8 mouse cellular contexts compared by ENCODE assay signal in genomic region chr19:5069486-5069885, GRCm38 (mm10). TPM values are rescaled to one million over a fixed set of nuclear protein-coding genes. Genes with fewer than 3 reads are reported as not detected.
DNase-seq lines count a peak whose midpoint lies in the region; ATAC-seq and TF ChIP-seq lines count a peak whose summit lies in the region.
"Had no signal": no experiment of that assay in that cellular context is flagged by ENCODE, and none has a peak within 500 bp of the region (broad histone marks: within the 10 kb centered on the region; RNA-seq: fewer than 3 reads in every experiment).

No protein-coding gene starts in this region.

- ATAC-seq in heart, postnatal 0 days (ENCODE audit: insufficient read depth, low read depth) = no peak
- ATAC-seq in embryonic facial prominence, embryonic 11.5 days (replicated peaks; ENCODE audit: insufficient number of reproducible peaks, low FRiP score, low TSS enrichment, low read depth) = no peak
- no peak for ATAC-seq in embryonic facial prominence, embryonic 15.5 days (ENCODE audit: insufficient number of reproducible peaks, low FRiP score, low TSS enrichment, low read depth)
- no peak for ATAC-seq in limb, embryonic 13.5 days (ENCODE audit: low FRiP score, low read depth)

- DNase-seq in heart, postnatal 0 days (ENCODE audit: low spot score) = no peak
- no peak for DNase-seq in heart, postnatal 25 days (ENCODE audit: low spot score)
- DNase-seq in embryonic facial prominence, embryonic 11.5 days (ENCODE audit: low spot score) = no peak
- no peak for DNase-seq in c-Kit-positive CD71-positive TER-119-positive erythroid progenitor cells, embryonic 14.5 days (ENCODE audit: low spot score)
- DNase-seq in layer of hippocampus, adult 9-10 months (ENCODE audit: low spot score) = no peak
- DNase-seq: lung, postnatal 4 days had no signal

- H3K4me2 ChIP-seq in heart, postnatal 0 days (ENCODE audit: low read depth, low read length) = peak overlapping the region; percentile 89
- H3K4me2 ChIP-seq in embryonic facial prominence, embryonic 11.5 days (ENCODE audit: low read depth, low read length) = peak overlapping the region; percentile 97
- peak overlapping the region; percentile 82 for H3K4me2 ChIP-seq in embryonic facial prominence, embryonic 15.5 days (replicated peaks)
- peak overlapping the region; percentile 97 for H3K4me2 ChIP-seq in limb, embryonic 13.5 days (replicated peaks)

- H3K4me3 ChIP-seq in heart, postnatal 0 days (ENCODE audit: low read depth, low read length) = 0 out of 2 replicates have a peak overlapping the region, but pooled peaks have one; percentile 53
- 0 out of 2 replicates have a peak overlapping the region, but pooled peaks have one; percentile 60 for H3K4me3 ChIP-seq in embryonic facial prominence, embryonic 11.5 days (ENCODE audit: low read depth, low read length)
- H3K4me3 ChIP-seq in embryonic facial prominence, embryonic 15.5 days (replicated peaks) = peak overlapping the region; percentile 70
- peak overlapping the region; percentile 71 for H3K4me3 ChIP-seq in limb, embryonic 13.5 days

- H3K27ac ChIP-seq in heart, postnatal 0 days (ENCODE audit: low read depth) = no peak overlapping the region
- no peak overlapping the region for H3K27ac ChIP-seq in embryonic facial prominence, embryonic 11.5 days (replicated peaks; ENCODE audit: low read depth, low read length)
- H3K27ac ChIP-seq in embryonic facial prominence, embryonic 15.5 days (replicated peaks) = peak overlapping the region; percentile 98
- H3K27ac ChIP-seq in limb, embryonic 13.5 days = peak overlapping the region; percentile 98; the same call in 1 of the 2 replicates

- TF ChIP-seq CTCF in heart, postnatal 0 days (IDR thresholded peaks at IDR 0.05; ENCODE audit: low read depth) = no peak

- H3K4me1 ChIP-seq in heart, postnatal 0 days (ENCODE audit: control insufficient read depth, insufficient read depth) = peaks cover 21% of the 10 kb centered on the region
- H3K4me1 ChIP-seq in embryonic facial prominence, embryonic 11.5 days (ENCODE audit: control insufficient read depth, insufficient read depth, low read length) = peaks cover 20% of the 10 kb centered on the region
- H3K4me1 ChIP-seq in embryonic facial prominence, embryonic 15.5 days = peaks cover 74% of the 10 kb centered on the region
- peaks cover 61% of the 10 kb centered on the region for H3K4me1 ChIP-seq in limb, embryonic 13.5 days

- intact Hi-C loops in heart, postnatal 25 days (cut with DNase I) = no loop called here

- no peak for TF ChIP-seq EP300 in heart, postnatal 0 days (IDR thresholded peaks at IDR 0.05; ENCODE audit: low read depth)

- H3K9me3 ChIP-seq in heart, postnatal 0 days (replicated peaks; ENCODE audit: control insufficient read depth, low read length) = no peaks in the 10 kb centered on the region
- H3K9me3 ChIP-seq in embryonic facial prominence, embryonic 11.5 days (replicated peaks; ENCODE audit: control insufficient read depth, low read length) = no peaks in the 10 kb centered on the region
- no peaks in the 10 kb centered on the region for H3K9me3 ChIP-seq in embryonic facial prominence, embryonic 15.5 days (replicated peaks)
- H3K9me3 ChIP-seq in limb, embryonic 13.5 days = no peaks in the 10 kb centered on the region

- H3K27me3 ChIP-seq in heart, postnatal 0 days (ENCODE audit: control insufficient read depth, insufficient read depth, low read length) = peaks cover 38% of the 10 kb centered on the region
- peaks cover 3% of the 10 kb centered on the region for H3K27me3 ChIP-seq in embryonic facial prominence, embryonic 11.5 days (ENCODE audit: control insufficient read depth, insufficient read depth, low read length)
- peaks cover 6% of the 10 kb centered on the region for H3K27me3 ChIP-seq in embryonic facial prominence, embryonic 15.5 days
- no peaks in the 10 kb centered on the region; the same call in 1 of the 2 replicates for H3K27me3 ChIP-seq in limb, embryonic 13.5 days

- H3K36me3 ChIP-seq in heart, postnatal 0 days (replicated peaks; ENCODE audit: control insufficient read depth, insufficient read depth, low read length) = no peaks in the 10 kb centered on the region
- H3K36me3 ChIP-seq in embryonic facial prominence, embryonic 11.5 days (replicated peaks; ENCODE audit: control insufficient read depth, insufficient read depth, low read depth, low read length) = no peaks in the 10 kb centered on the region
- H3K36me3 ChIP-seq in embryonic facial prominence, embryonic 15.5 days = no peaks in the 10 kb centered on the region
- no peaks in the 10 kb centered on the region for H3K36me3 ChIP-seq in limb, embryonic 13.5 days

- H3K9ac ChIP-seq in heart, postnatal 0 days (replicated peaks; ENCODE audit: low read depth, low read length) = no peak overlapping the region
- H3K9ac ChIP-seq in embryonic facial prominence, embryonic 11.5 days (replicated peaks; ENCODE audit: low read length) = no peak overlapping the region
- peak overlapping the region; percentile 88 for H3K9ac ChIP-seq in embryonic facial prominence, embryonic 15.5 days
- H3K9ac ChIP-seq in limb, embryonic 13.5 days = peak overlapping the region; percentile 91

- 85% methylated on average over 5 of the region's 5 CpGs for WGBS in heart, postnatal 0 days
- 79% methylated on average over 5 of the region's 5 CpGs for WGBS in embryonic facial prominence, embryonic 11.5 days
- 73% methylated on average over 5 of the region's 5 CpGs for WGBS in embryonic facial prominence, embryonic 15.5 days
- WGBS in limb, embryonic 13.5 days = 68% methylated on average over 5 of the region's 5 CpGs

RNA-seq across cellular contexts. Expression of gene Cd248, which starts 1.6 kb away (rescaled TPM):
- 19.8 and 24.4 TPM in 2 replicates for total RNA-seq in heart, postnatal 0 days (2014; rRNA removed; ENCODE audit: low replicate concordance)
- polyA plus RNA-seq in heart, postnatal 0 days (2015; fragmentation: Nextera tagmentation; extraction: Ambion mirVana) = 7.8 and 8.8 TPM in 2 replicates
- total RNA-seq in heart, postnatal 25 days (2021) = 10 to 100 TPM; 15.3 to 16.1 TPM
- polyA plus RNA-seq in embryonic facial prominence, embryonic 11.5 days (2014; fragmentation: Nextera tagmentation; extraction: Ambion mirVana) = 43.1 and 48.4 TPM in 2 replicates
- polyA plus RNA-seq in embryonic facial prominence, embryonic 15.5 days (2015; fragmentation: Nextera tagmentation; extraction: Ambion mirVana) = 131 and 158 TPM in 2 replicates
- 58.8 and 64.8 TPM in 2 replicates for polyA plus RNA-seq in limb, embryonic 13.5 days (2015; fragmentation: Nextera tagmentation; extraction: Ambion mirVana)

RNA-seq across cellular contexts. Expression of gene Tmem151a, which starts 15.8 kb away (rescaled TPM):
- 2.6 and 4.3 TPM in 2 replicates for total RNA-seq in heart, postnatal 0 days (2014; rRNA removed; ENCODE audit: low replicate concordance)
- polyA plus RNA-seq in heart, postnatal 0 days (2015; fragmentation: Nextera tagmentation; extraction: Ambion mirVana) = 3.0 and 3.3 TPM in 2 replicates
- total RNA-seq in heart, postnatal 25 days (2021) = 1 to 10 TPM; 4.0 to 4.8 TPM
- polyA plus RNA-seq in embryonic facial prominence, embryonic 11.5 days (2014; fragmentation: Nextera tagmentation; extraction: Ambion mirVana) = 1.8 and 2.1 TPM in 2 replicates
- polyA plus RNA-seq in embryonic facial prominence, embryonic 15.5 days (2015; fragmentation: Nextera tagmentation; extraction: Ambion mirVana) = 2.3 and 3.0 TPM in 2 replicates
- polyA plus RNA-seq in limb, embryonic 13.5 days (2015; fragmentation: Nextera tagmentation; extraction: Ambion mirVana) = 2.7 TPM in 2 replicates

RNA-seq across cellular contexts. Expression of gene Yif1a, which starts 18.9 kb away (rescaled TPM):
- 160 and 168 TPM in 2 replicates for total RNA-seq in heart, postnatal 0 days (2014; rRNA removed; ENCODE audit: low replicate concordance)
- 109 and 120 TPM in 2 replicates for polyA plus RNA-seq in heart, postnatal 0 days (2015; fragmentation: Nextera tagmentation; extraction: Ambion mirVana)
- total RNA-seq in heart, postnatal 25 days (2021) = 10 to 100 TPM; 91.5 to 92.6 TPM
- polyA plus RNA-seq in embryonic facial prominence, embryonic 11.5 days (2014; fragmentation: Nextera tagmentation; extraction: Ambion mirVana) = 62.8 and 75.8 TPM in 2 replicates
- polyA plus RNA-seq in embryonic facial prominence, embryonic 15.5 days (2015; fragmentation: Nextera tagmentation; extraction: Ambion mirVana) = 111 and 119 TPM in 2 replicates
- 88.5 and 94.5 TPM in 2 replicates for polyA plus RNA-seq in limb, embryonic 13.5 days (2015; fragmentation: Nextera tagmentation; extraction: Ambion mirVana)

RNA-seq across cellular contexts. Expression of gene Rin1, which starts 19.2 kb away (rescaled TPM):
- total RNA-seq in heart, postnatal 0 days (2014; rRNA removed; ENCODE audit: low replicate concordance) = 3.1 and 3.2 TPM in 2 replicates
- 0.97 and 1.3 TPM in 2 replicates for polyA plus RNA-seq in heart, postnatal 0 days (2015; fragmentation: Nextera tagmentation; extraction: Ambion mirVana)
- 1 to 10 TPM; 1.6 to 3.4 TPM for total RNA-seq in heart, postnatal 25 days (2021)
- 0.99 and 1.2 TPM in 2 replicates for polyA plus RNA-seq in embryonic facial prominence, embryonic 11.5 days (2014; fragmentation: Nextera tagmentation; extraction: Ambion mirVana)
- 2.6 and 4.4 TPM in 2 replicates for polyA plus RNA-seq in embryonic facial prominence, embryonic 15.5 days (2015; fragmentation: Nextera tagmentation; extraction: Ambion mirVana)
- 1.4 and 1.7 TPM in 2 replicates for polyA plus RNA-seq in limb, embryonic 13.5 days (2015; fragmentation: Nextera tagmentation; extraction: Ambion mirVana)

RNA-seq across cellular contexts. Expression of gene Brms1, which starts 28.3 kb away (rescaled TPM):
- total RNA-seq in heart, postnatal 0 days (2014; rRNA removed; ENCODE audit: low replicate concordance) = 1.9 and 13.6 TPM in 2 replicates
- 20.0 and 20.4 TPM in 2 replicates for polyA plus RNA-seq in heart, postnatal 0 days (2015; fragmentation: Nextera tagmentation; extraction: Ambion mirVana)
- 10 to 100 TPM; 11.4 to 12.3 TPM for total RNA-seq in heart, postnatal 25 days (2021)
- polyA plus RNA-seq in embryonic facial prominence, embryonic 11.5 days (2014; fragmentation: Nextera tagmentation; extraction: Ambion mirVana) = 47.5 and 47.9 TPM in 2 replicates
- polyA plus RNA-seq in embryonic facial prominence, embryonic 15.5 days (2015; fragmentation: Nextera tagmentation; extraction: Ambion mirVana) = 42.2 and 48.6 TPM in 2 replicates
- polyA plus RNA-seq in limb, embryonic 13.5 days (2015; fragmentation: Nextera tagmentation; extraction: Ambion mirVana) = 36.7 and 40.5 TPM in 2 replicates

Comparison
In these comparisons a context has a peak if more than half of its experiments do, and no peak if none do; other contexts are left out.
1. H3K27ac ChIP-seq: peak in embryonic facial prominence, embryonic 15.5 days (single experiment) and limb, embryonic 13.5 days (single experiment); none in heart, postnatal 0 days (single experiment) and embryonic facial prominence, embryonic 11.5 days (single experiment).
2. H3K9ac ChIP-seq: peak in embryonic facial prominence, embryonic 15.5 days (single experiment) and limb, embryonic 13.5 days (single experiment); none in heart, postnatal 0 days (single experiment) and embryonic facial prominence, embryonic 11.5 days (single experiment).
3. Peak in every context shown above with its lines, with median percentiles within 50 percentile points of each other: H3K4me2 ChIP-seq and H3K4me3 ChIP-seq.